Mouse (Mus musculus): ENCODE results near the gene Pomt1. TPM values are rescaled to one million over a fixed set of nuclear protein-coding genes. Genes with fewer than 3 reads are reported as not detected.
A peak's percentile ranks its signal among the peaks of the same experiment; 100 is the strongest.

The Pomt1 gene
- polyA plus RNA-seq, 1 experiment from 2014 or later = 25.8 TPM

DNA sequence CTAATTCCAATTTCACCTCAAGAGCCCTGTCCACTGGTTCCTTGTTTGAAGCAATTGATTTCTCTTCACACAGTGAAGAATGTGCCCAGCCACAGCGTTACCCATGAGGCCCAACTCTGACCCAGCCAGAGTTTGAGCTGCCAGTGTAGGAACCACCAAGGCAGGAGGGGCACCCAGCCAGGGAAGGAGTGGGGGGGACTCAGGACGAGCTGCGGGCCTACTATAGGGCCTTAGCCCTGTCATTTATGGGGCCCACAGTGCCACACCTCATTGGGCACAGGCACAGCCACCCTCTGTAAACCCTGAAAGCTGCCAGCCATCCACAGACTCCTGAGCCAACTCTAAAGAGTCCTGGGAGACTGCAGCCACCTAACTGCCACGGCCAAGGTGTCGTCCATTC is 18.2 kb downstream of the Pomt1 start:
- no peak for ATAC-seq (ENCODE audit: low read depth)
- Histone ChIP-seq H3K27me3 (no peaks in the 10 kb centered on the region), H3K27ac (replicated peaks) (no peak overlapping the region), H3K4me2 (no peak overlapping the region), H3K4me1 (replicated peaks) (peaks cover 13% of the 10 kb centered on the region), H3K4me3 (no peak overlapping the region), H3K36me3 (peaks cover 77% of the 10 kb centered on the region), H3K9ac (no peak overlapping the region), H3K9me3 (no peaks in the 10 kb centered on the region)
- 91% methylated on average over 5 of the region's 5 CpGs for WGBS

DNA sequence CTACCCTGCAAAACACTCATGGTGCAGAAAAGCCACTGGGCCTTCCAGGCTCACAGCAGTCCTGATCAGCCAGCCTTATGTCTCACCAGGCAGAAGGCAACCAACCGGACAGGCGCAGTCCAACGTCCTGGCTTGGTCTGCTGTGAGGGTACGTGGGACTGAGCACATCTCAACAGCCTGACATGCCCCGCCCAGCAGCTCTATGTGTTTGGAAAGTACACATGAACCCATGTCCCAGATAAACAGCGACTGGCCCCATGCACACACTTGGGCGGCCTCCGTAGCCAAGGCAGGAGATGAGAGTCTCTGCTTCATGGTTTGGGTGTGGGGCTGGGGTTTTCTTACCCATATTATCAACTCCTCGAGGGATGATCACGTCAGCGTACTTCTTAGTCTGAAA is 19.9 kb downstream of the Pomt1 start:
- Histone ChIP-seq H3K27me3 (no peaks in the 10 kb centered on the region), H3K9me3 (no peaks in the 10 kb centered on the region), H3K36me3 (peaks cover 61% of the 10 kb centered on the region), H3K27ac (replicated peaks) (no peak overlapping the region), H3K4me2 (no peak overlapping the region), H3K4me1 (replicated peaks) (peaks cover 13% of the 10 kb centered on the region), H3K4me3 (no peak overlapping the region), H3K9ac (no peak overlapping the region)
- ATAC-seq (ENCODE audit: low read depth) = no peak
- WGBS = 94% methylated on average over 11 of the region's 11 CpGs

DNA sequence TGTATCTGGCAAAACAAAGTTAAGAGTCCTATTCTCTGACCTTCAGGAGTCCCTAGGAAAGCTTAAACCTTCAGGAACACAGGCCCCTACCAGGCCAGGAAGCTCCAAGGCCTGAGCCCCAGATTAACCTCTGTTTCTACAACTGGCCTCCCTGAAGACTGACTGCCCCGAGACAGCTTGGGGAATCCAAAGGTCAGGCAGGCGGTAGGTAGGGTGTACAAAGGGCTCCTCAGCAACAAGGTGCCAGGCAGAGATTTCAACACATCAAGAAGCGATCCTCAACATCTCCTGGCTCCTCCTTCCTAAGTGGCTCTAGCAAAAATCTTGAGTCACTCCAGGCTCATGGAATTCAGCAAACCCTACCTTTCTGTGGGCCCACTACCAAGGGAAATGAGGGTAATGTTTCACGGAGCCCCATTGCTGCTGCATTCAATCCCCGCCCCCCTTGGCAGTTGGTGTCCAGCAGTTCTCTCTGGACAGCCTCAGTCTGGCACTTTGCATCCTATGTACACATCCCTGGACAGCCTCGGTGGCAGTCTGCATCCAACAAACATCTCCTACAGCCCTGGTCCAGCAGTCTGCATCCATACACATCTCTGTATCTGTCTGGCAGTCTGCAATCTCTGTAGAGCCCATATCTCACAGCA is 22.6 kb downstream of the Pomt1 start:
- Histone ChIP-seq H3K27me3 (no peaks in the 10 kb centered on the region), H3K4me1 (replicated peaks) (peaks cover 13% of the 10 kb centered on the region), H3K9ac (peak overlapping the region; percentile 83), H3K36me3 (peaks cover 34% of the 10 kb centered on the region), H3K4me3 (peak overlapping the region; percentile 91), H3K9me3 (no peaks in the 10 kb centered on the region), H3K27ac (replicated peaks) (no peak overlapping the region), H3K4me2 (peak overlapping the region; percentile 85)
- no peak for ATAC-seq (ENCODE audit: low read depth)
- WGBS = 65% methylated on average over 6 of the region's 6 CpGs

DNA sequence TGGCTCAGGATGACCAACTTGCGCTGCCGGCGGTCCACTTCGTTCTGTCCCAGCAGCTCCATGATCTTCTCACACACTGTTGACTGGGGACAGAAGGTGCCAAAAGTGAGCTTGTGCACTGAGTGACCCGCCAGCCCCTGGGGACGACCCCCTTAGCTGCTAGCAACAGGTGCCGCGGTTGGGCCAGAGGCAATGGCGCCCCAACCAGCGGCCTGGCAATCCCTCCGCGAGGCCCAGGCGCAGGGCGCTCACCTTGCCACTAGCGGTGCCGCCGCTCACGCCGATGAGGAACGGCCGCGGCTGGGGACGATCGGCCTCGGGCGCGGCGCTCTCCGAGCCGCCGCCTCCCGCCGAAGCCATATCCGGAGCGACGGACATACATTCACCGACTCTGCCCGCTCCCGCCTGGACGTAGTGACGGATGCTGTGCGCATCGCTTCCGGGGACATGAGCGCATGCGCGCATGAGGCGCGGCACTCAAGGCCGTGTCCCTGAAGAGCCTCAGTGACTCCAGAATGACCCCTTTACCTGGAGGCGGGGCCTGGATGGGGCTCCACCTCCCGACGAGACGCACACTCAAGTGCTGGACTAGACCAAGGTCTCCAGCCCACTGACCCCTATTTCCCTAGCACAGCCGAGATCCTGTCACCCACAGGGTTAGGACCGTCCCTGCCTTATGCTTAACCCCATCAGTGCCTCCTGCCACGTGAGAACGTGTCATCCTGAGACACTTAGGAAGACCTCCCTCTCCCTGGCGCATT is 23.4 kb downstream of the Pomt1 start, which contains the start of gene Uck1:
Gene Uck1, minus strand, starts transcription at position 503 of the 761 bp plus-strand sequence.
- H3K9me3 ChIP-seq = no peaks in the 10 kb centered on the region
- peaks cover 26% of the 10 kb centered on the region for H3K36me3 ChIP-seq
- no peaks in the 10 kb centered on the region for H3K27me3 ChIP-seq
- peaks cover 13% of the 10 kb centered on the region for H3K4me1 ChIP-seq (replicated peaks)
- peak within 1 kb of the TSS; percentile 85 for H3K4me2 ChIP-seq
- peak within 1 kb of the TSS; percentile 91 for H3K4me3 ChIP-seq
- H3K27ac ChIP-seq (replicated peaks) = peak within 1 kb of the TSS; percentile 68; the same call in 1 of the 2 replicates
- WGBS = 2% methylated on average over 59 of the region's 59 CpGs
- peak within 1 kb of the TSS; percentile 83 for H3K9ac ChIP-seq
- ATAC-seq (ENCODE audit: low read depth) = peak; percentile 93

DNA sequence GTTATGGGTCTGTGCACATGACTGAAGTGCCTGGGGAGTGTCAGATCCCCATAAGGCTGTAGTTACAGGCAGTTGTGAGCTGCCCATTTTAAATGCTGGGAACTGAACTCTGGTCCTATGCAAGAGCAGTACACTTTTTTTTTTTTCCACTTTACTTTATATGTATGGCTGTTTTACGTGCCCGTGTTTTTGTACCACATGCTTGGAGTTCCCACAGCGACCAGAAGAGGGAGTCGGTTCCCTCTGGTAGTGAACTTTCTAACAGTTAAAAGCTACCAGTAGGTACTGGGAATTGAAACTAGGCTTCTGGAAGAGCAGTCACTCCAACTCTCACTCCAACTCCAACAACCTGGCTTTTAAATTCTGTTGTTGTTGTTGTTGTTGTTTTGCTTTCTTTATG is 24.2 kb downstream of the Pomt1 start:
- H3K4me2 ChIP-seq = peak overlapping the region; percentile 85
- peak overlapping the region; percentile 91 for H3K4me3 ChIP-seq
- H3K36me3 ChIP-seq = peaks cover 24% of the 10 kb centered on the region
- H3K9me3 ChIP-seq = no peaks in the 10 kb centered on the region
- 26% methylated on average over 4 of the region's 4 CpGs for WGBS
- ATAC-seq (ENCODE audit: low read depth) = no peak
- no peak overlapping the region for H3K27ac ChIP-seq (replicated peaks)
- 0 out of 2 replicates have a peak overlapping the region, but pooled peaks have one; percentile 83 for H3K9ac ChIP-seq
- no peaks in the 10 kb centered on the region for H3K27me3 ChIP-seq
- H3K4me1 ChIP-seq (replicated peaks) = peaks cover 13% of the 10 kb centered on the region

DNA sequence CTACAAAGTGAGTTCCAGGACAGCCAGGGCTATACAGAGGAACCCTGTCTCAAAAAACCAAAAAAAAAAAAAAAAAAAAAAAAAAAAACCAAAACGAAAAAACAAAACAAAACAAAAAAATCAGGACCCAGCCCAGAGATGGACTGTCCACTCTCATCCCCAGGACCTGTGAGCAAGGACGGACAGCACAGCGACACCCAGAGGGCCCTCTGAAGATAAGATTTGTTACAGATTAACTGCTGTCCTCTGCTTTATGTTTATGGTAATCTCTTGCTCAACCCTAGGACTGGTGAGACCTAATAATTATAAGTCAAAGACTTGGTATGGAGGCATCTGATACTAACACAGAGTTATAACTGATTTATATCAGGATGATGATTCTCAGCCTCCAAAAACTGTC is 39.4 kb downstream of the Pomt1 start:
- Histone ChIP-seq H3K4me1 (replicated peaks) (no peaks in the 10 kb centered on the region), H3K27me3 (no peaks in the 10 kb centered on the region), H3K9me3 (no peaks in the 10 kb centered on the region), H3K9ac (no peak overlapping the region), H3K4me3 (no peak overlapping the region), H3K4me2 (no peak overlapping the region), H3K36me3 (peaks cover 41% of the 10 kb centered on the region), H3K27ac (replicated peaks) (no peak overlapping the region)
- 72% methylated on average over 3 of the region's 3 CpGs for WGBS
- ATAC-seq (ENCODE audit: low read depth) = no peak

DNA sequence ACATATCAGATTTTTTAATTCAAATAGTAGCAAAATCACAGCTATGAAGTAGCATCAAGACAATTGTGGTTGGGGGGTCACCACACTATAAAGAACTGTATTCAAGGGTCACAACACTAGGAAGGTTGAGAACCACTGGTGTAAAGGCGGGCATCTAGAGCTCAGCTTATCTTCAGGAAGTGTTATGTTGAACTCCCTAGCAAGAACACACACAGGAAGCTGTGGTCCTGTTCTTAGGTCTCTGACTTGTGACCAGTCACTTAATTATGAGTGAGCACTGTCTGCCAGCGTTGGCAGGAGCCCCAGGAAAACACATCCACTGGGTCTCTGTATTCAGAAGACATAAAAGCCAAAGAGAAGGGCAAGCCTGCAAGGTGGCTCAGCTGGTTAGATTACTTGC is 45.9 kb downstream of the Pomt1 start:
- Histone ChIP-seq H3K27me3 (no peaks in the 10 kb centered on the region), H3K4me3 (no peak overlapping the region), H3K4me1 (replicated peaks) (peaks cover 12% of the 10 kb centered on the region), H3K36me3 (peaks cover 76% of the 10 kb centered on the region), H3K27ac (replicated peaks) (no peak overlapping the region), H3K4me2 (no peak overlapping the region), H3K9ac (no peak overlapping the region), H3K9me3 (no peaks in the 10 kb centered on the region)
- ATAC-seq (ENCODE audit: low read depth) = no peak
- 91% methylated on average over 2 of the region's 2 CpGs for WGBS

DNA sequence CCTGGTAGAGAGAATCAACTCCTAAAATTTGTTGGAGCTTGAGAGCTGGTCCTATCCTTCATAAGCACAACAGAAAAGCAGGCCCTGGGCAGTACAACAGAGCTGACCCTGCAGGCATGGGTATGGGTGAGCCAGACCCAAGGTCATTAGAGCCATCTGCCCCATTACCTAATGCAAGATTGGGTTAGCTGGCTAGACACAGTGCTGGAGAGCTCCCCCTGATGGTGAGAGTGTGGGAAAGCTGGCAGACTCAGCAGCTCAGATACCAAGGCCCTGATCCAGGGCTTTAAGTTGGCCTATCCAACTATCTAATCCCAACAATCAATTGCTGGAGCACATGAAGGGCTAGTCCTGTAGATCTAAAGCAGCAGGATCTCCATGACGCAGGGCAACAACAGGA is 46.3 kb downstream of the Pomt1 start:
- 97% methylated on average over 1 of the region's 1 CpGs for WGBS
- no peak overlapping the region for H3K4me3 ChIP-seq
- H3K4me2 ChIP-seq = no peak overlapping the region
- H3K27ac ChIP-seq (replicated peaks) = no peak overlapping the region
- no peaks in the 10 kb centered on the region for H3K9me3 ChIP-seq
- ATAC-seq (ENCODE audit: low read depth) = no peak
- H3K4me1 ChIP-seq (replicated peaks) = peaks cover 13% of the 10 kb centered on the region
- H3K27me3 ChIP-seq = no peaks in the 10 kb centered on the region
- H3K9ac ChIP-seq = no peak overlapping the region
- peaks cover 71% of the 10 kb centered on the region for H3K36me3 ChIP-seq

DNA sequence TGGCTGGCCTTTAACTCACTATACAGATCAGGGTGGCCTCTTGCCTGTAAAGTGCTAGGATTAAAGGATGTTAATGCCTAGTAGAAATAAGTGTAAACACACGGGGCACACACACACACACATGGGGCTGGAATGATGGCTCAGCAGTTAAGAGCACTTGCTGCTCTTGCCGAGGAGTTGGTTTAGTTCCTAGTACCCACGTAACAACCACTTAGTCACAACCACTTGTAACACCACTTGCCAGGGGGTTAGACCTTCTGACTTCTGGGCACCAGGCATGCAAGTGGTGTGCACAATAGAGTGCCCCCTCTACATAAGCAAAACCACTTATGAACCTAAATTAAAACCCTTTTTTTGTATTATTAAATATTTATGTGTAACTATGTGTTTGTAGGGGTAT is 47.6 kb downstream of the Pomt1 start:
- Histone ChIP-seq H3K27me3 (no peaks in the 10 kb centered on the region), H3K9me3 (no peaks in the 10 kb centered on the region), H3K27ac (replicated peaks) (no peak overlapping the region), H3K36me3 (peaks cover 59% of the 10 kb centered on the region), H3K4me3 (no peak overlapping the region), H3K4me2 (no peak overlapping the region), H3K4me1 (replicated peaks) (peaks cover 17% of the 10 kb centered on the region), H3K9ac (no peak overlapping the region)
- 88% methylated on average over 3 of the region's 3 CpGs for WGBS
- ATAC-seq (ENCODE audit: low read depth) = no peak

DNA sequence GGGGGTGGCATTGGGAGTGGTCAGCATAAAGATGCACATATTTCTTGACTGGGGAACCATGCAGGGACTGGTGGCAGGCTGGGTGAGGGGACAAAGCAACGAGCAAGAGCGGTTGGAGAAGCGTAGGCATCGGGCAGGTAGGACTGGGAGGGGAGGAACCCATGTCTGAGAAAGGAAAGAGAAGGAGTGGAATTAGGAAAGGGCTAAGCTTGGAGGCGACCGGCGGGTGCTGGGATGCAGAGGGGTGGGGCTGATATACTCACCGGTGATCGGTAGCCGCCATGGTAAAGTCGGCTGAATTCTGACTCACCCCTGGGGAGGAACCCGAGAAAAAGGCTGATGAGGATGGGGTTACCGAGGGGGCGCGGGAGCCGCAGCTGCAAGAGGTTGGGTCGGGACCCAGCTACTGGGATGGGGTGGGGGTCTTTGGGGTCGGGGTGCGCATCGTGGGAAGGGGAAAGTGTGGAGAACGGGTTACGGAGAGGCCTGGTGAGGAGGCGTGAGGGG is 51.0 kb downstream of the Pomt1 start, which contains the start of gene Golga2:
Gene Golga2, plus strand, starts transcription at position 51 of the 507 bp plus-strand sequence.
- H3K27ac ChIP-seq (replicated peaks) = peak within 1 kb of the TSS; percentile 77
- peaks cover 35% of the 10 kb centered on the region for H3K36me3 ChIP-seq
- no peaks in the 10 kb centered on the region for H3K27me3 ChIP-seq
- peak within 1 kb of the TSS; percentile 97 for H3K9ac ChIP-seq
- H3K4me2 ChIP-seq = peak within 1 kb of the TSS; percentile 97
- WGBS = 0% methylated on average over 23 of the region's 23 CpGs
- H3K9me3 ChIP-seq = no peaks in the 10 kb centered on the region
- H3K4me3 ChIP-seq = peak within 1 kb of the TSS; percentile 89
- ATAC-seq (ENCODE audit: low read depth) = peak; percentile 61
- H3K4me1 ChIP-seq (replicated peaks) = peaks cover 32% of the 10 kb centered on the region

DNA sequence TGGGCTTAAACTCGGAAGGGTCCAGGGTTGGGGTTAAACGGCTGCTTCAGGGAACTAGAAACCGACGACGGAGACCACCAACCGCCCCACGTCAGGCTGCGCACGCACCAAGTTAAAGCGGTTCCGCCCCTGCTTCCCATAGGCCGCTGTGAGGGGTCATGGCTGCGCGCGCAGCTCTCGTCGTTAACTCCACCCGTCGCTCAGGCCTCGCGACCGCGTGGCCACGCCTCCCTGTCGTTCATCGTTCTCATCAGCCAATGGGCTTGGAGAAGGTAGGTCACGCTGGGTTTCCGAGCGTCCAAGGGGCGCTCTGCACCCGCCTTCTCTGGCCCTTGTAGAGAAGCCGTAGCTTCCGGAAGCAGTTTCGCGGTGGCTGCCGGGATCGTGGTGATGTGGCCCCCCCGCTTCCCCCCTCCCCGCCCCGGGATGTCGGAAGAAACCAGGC is 51.6 kb downstream of the Pomt1 start, which contains the start of gene Swi5:
Gene Swi5, minus strand, starts transcription at position 153 of the 445 bp plus-strand sequence.
- H3K36me3 ChIP-seq = peaks cover 35% of the 10 kb centered on the region
- peak; percentile 99 for ATAC-seq (ENCODE audit: low read depth)
- H3K9ac ChIP-seq = peak within 1 kb of the TSS; percentile 97
- no peaks in the 10 kb centered on the region for H3K27me3 ChIP-seq
- under 1% methylated on average over 39 of the region's 41 CpGs for WGBS
- H3K4me1 ChIP-seq (replicated peaks) = peaks cover 32% of the 10 kb centered on the region
- H3K4me3 ChIP-seq = peak within 1 kb of the TSS; percentile 89
- H3K9me3 ChIP-seq = no peaks in the 10 kb centered on the region
- peak within 1 kb of the TSS; percentile 97 for H3K4me2 ChIP-seq
- peak within 1 kb of the TSS; percentile 77 for H3K27ac ChIP-seq (replicated peaks)

DNA sequence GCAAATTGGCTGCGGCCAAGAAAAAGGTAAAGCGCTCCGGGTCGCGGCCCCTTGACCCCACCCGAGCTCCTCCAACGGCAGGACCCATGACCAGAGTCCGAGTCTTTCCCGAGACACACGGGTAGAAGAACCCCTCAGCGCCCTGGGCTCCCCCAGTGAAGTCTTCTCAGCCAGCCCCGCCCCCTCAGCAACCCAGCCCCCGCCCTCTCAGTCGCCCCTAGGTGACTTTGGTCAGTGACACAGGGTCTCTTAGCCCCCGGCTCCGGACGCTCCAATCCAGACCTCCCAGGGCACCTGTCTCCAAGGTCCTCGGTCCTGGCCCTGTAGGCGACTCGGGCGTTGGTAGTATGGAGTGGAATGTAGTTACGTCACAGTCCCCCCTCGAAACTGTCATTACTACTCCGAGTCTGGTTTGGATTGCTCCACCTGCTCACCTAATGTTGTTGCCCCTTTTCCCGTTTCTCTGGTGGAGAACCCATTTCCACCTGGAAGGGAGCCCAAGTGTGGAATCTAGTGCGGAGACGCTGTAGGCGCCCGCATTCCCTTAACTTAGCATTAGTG is 52.1 kb downstream of the Pomt1 start:
- H3K4me2 ChIP-seq = peak overlapping the region; percentile 94
- 3% methylated on average over 25 of the region's 29 CpGs for WGBS
- ATAC-seq (ENCODE audit: low read depth) = peak; percentile 70

More for the DNA sequence above, 52.1 kb downstream of the Pomt1 start:
- H3K9me3 ChIP-seq = no peaks in the 10 kb centered on the region
- H3K36me3 ChIP-seq = peaks cover 37% of the 10 kb centered on the region
- H3K27ac ChIP-seq (replicated peaks) = peak overlapping the region; percentile 52; the same call in 1 of the 2 replicates
- H3K4me1 ChIP-seq (replicated peaks) = peaks cover 32% of the 10 kb centered on the region
- H3K9ac ChIP-seq = peak overlapping the region; percentile 88
- peak overlapping the region; percentile 89 for H3K4me3 ChIP-seq
- H3K27me3 ChIP-seq = no peaks in the 10 kb centered on the region

Data from neural tube, embryonic 13.5 days (tissue).